Mouse (Mus musculus): ENCODE measurements around the gene Coro7. TPM values are rescaled to one million over a fixed set of nuclear protein-coding genes. Genes with fewer than 3 reads are reported as not detected.
A peak's percentile ranks its signal among the peaks of the same experiment; 100 is the strongest.

Coro7 gene
- 13.1 and 16.8 TPM in 2 replicates for polyA plus RNA-seq (2015; fragmentation: Nextera tagmentation; extraction: Ambion mirVana)

DNA sequence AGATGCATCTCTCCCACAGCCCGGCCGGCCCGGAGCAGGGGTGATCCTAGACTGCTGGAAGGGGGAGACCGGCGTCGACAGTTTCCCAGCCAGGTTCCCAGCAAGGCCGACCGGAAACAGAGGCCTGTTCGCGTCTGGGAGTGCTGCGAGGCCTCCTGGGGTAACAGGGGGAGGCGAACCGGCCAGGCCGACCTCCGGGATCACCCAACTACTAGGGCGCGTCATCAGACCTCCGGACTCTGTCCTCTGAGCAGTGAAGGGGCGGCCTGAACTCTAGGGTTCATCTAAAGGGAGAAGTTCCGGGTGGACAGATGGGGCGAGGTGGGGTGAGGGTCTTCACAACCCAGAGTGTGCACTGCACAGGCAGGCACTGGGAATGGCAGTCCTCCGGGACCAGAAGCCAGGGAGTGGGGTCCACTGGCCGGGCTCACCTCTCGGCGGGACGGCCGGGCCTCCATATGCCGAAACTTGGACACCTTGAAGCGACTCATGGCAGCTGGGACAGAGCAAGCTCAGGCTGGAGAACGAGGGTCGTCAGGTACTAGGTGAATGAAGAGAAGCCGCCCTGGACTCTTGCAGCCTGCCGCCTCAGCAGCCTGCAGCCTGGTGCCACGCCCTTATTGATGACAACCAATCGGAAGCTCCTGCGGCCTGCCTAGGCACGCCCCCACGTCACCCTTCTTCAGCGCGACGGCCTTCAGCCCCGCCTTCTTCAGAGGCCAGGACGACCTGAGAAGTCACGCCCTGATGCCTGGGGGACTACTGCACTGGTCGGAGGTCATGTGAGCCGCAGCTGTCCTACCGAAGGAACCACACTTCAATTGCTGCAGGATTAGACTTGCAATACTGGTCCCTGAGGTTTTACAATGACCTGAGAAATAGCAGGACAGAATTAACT lies at the start of gene Coro7:
Gene Coro7, minus strand, starts transcription at position 657 of the 898 bp plus-strand sequence.
- peaks cover 14% of the 10 kb centered on the region for H3K36me3 ChIP-seq (ENCODE audit: insufficient read depth, low read length)
- under 1% methylated on average over 47 of the region's 47 CpGs for WGBS
- H3K4me2 ChIP-seq (ENCODE audit: low read length) = peak within 1 kb of the TSS; percentile 93
- H3K9me3 ChIP-seq (replicated peaks; ENCODE audit: low read length) = no peaks in the 10 kb centered on the region
- H3K9ac ChIP-seq (ENCODE audit: low read depth, low read length) = peak within 1 kb of the TSS; percentile 57
- H3K27ac ChIP-seq = peak within 1 kb of the TSS; percentile 70
- no peaks in the 10 kb centered on the region for H3K27me3 ChIP-seq (ENCODE audit: insufficient read depth, low read length)
- ATAC-seq (replicated peaks; ENCODE audit: low FRiP score, low read depth) = peak; percentile 92
- TF ChIP-seq CTCF (IDR thresholded peaks at IDR 0.05; ENCODE audit: low read depth) = no peak
- H3K4me3 ChIP-seq (replicated peaks; ENCODE audit: low read depth, low read length) = peak within 1 kb of the TSS; percentile 66
- H3K4me1 ChIP-seq (replicated peaks; ENCODE audit: insufficient read depth, low read length) = peaks cover 8% of the 10 kb centered on the region; the same call in 1 of the 2 replicates
- peak; percentile 98 for DNase-seq (ENCODE audit: low spot score)

GRCm38 (mm10) chr16:4727963-4728362 lies 48.4 kb upstream of the Coro7 start:
- Histone ChIP-seq H3K4me2 (ENCODE audit: low read length) (no peak overlapping the region), H3K27me3 (ENCODE audit: insufficient read depth, low read length) (no peaks in the 10 kb centered on the region), H3K4me3 (replicated peaks; ENCODE audit: low read depth, low read length) (no peak overlapping the region), H3K27ac (no peak overlapping the region), H3K9ac (ENCODE audit: low read depth, low read length) (no peak overlapping the region), H3K36me3 (ENCODE audit: insufficient read depth, low read length) (no peaks in the 10 kb centered on the region), H3K9me3 (replicated peaks; ENCODE audit: low read length) (no peaks in the 10 kb centered on the region), H3K4me1 (replicated peaks; ENCODE audit: insufficient read depth, low read length) (0 out of 2 replicates have a peak, but pooled peaks cover 4% of the 10 kb centered on the region)
- no peak for TF ChIP-seq CTCF (IDR thresholded peaks at IDR 0.05; ENCODE audit: low read depth)
- 38% methylated on average over 1 of the region's 1 CpGs for WGBS
- ATAC-seq (replicated peaks; ENCODE audit: low FRiP score, low read depth) = no peak
- DNase-seq (ENCODE audit: low spot score) = no peak

- Histone ChIP-seq H3K36me3 (ENCODE audit: insufficient read depth, low read length) (no peaks in the 10 kb centered on the region), H3K9ac (ENCODE audit: low read depth, low read length) (no peak overlapping the region), H3K4me1 (replicated peaks; ENCODE audit: insufficient read depth, low read length) (0 out of 2 replicates have a peak, but pooled peaks cover 4% of the 10 kb centered on the region), H3K9me3 (replicated peaks; ENCODE audit: low read length) (no peaks in the 10 kb centered on the region), H3K27ac (no peak overlapping the region), H3K27me3 (ENCODE audit: insufficient read depth, low read length) (no peaks in the 10 kb centered on the region), H3K4me2 (ENCODE audit: low read length) (peak overlapping the region; percentile 77), H3K4me3 (replicated peaks; ENCODE audit: low read depth, low read length) (peak overlapping the region; percentile 78; the same call in 1 of the 2 replicates)
- TF ChIP-seq CTCF (IDR thresholded peaks at IDR 0.05; ENCODE audit: low read depth) = no peak
- DNase-seq (ENCODE audit: low spot score) = no peak
- ATAC-seq (replicated peaks; ENCODE audit: low FRiP score, low read depth) = no peak
- WGBS = 91% methylated on average over 1 of the region's 1 CpGs
Observed at GRCm38 (mm10) chr16:4727526-4727925, 47.9 kb upstream of the Coro7 start.

- Histone ChIP-seq H3K4me2 (ENCODE audit: low read length) (peak overlapping the region; percentile 77), H3K9me3 (replicated peaks; ENCODE audit: low read length) (no peaks in the 10 kb centered on the region), H3K9ac (ENCODE audit: low read depth, low read length) (peak overlapping the region; percentile 84), H3K4me1 (replicated peaks; ENCODE audit: insufficient read depth, low read length) (0 out of 2 replicates have a peak, but pooled peaks cover 4% of the 10 kb centered on the region), H3K36me3 (ENCODE audit: insufficient read depth, low read length) (no peaks in the 10 kb centered on the region), H3K4me3 (replicated peaks; ENCODE audit: low read depth, low read length) (peak overlapping the region; percentile 78), H3K27ac (peak overlapping the region; percentile 86), H3K27me3 (ENCODE audit: insufficient read depth, low read length) (no peaks in the 10 kb centered on the region)
- DNase-seq (ENCODE audit: low spot score) (no peak), ATAC-seq (replicated peaks; ENCODE audit: low FRiP score, low read depth) (peak; percentile 78)
- TF ChIP-seq CTCF (IDR thresholded peaks at IDR 0.05; ENCODE audit: low read depth) = no peak
- 2% methylated on average over 40 of the region's 40 CpGs for WGBS
Observed at GRCm38 (mm10) chr16:4726528-4727128, 47.1 kb upstream of the Coro7 start.

- TF ChIP-seq CTCF (IDR thresholded peaks at IDR 0.05; ENCODE audit: low read depth) = no peak
- Histone ChIP-seq H3K27ac (peak within 1 kb of the TSS; percentile 86), H3K9ac (ENCODE audit: low read depth, low read length) (peak within 1 kb of the TSS; percentile 84), H3K4me1 (replicated peaks; ENCODE audit: insufficient read depth, low read length) (0 out of 2 replicates have a peak, but pooled peaks cover 4% of the 10 kb centered on the region), H3K9me3 (replicated peaks; ENCODE audit: low read length) (no peaks in the 10 kb centered on the region), H3K27me3 (ENCODE audit: insufficient read depth, low read length) (no peaks in the 10 kb centered on the region), H3K4me2 (ENCODE audit: low read length) (peak within 1 kb of the TSS; percentile 77), H3K36me3 (ENCODE audit: insufficient read depth, low read length) (no peaks in the 10 kb centered on the region), H3K4me3 (replicated peaks; ENCODE audit: low read depth, low read length) (peak within 1 kb of the TSS; percentile 78)
- peak; percentile 93 for ATAC-seq (replicated peaks; ENCODE audit: low FRiP score, low read depth)
- 5% methylated on average over 35 of the region's 35 CpGs for WGBS
- DNase-seq (ENCODE audit: low spot score) = peak; percentile 93
Observed at GRCm38 (mm10) chr16:4725780-4726527, 46.4 kb upstream of the Coro7 start, which contains the start of gene Hmox2. Hmox2 (plus strand) TSS chr16:4726361.

All from kidney, postnatal 0 days (tissue).